In the genomic region with DNA sequence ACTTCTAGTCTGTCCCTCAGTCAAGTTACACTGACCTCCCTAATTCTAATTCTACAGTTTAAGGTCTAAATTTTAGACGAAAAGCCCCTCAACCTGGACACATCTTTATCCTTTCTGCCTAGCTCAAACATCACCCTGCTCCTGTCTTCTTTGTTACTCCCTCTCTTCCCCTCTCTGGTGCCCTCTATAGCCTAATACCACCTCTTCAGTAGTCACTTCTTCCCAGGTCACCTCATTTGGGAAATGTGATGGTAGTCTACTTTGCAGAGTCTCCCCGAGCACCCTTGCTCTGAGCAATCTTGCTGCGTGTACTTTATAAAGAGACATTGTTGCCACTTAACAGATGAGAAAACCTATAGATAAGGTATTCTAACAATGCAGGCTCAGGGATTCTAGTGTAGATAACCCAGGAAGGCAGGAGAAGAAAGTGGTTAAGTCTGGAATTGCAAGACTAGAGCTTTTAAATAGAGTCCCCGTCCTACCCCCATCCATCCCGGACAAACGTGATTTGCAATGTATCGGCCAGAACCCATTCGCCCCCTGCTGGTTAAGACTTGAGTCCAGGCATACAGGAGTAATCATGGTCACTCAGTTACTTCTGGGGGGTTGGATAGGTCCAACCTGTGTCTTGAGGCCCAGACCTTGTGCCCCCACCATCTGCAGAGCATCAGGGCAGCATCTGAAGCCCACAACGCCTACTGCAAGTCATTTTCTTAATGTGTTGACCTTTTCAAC, we compare ENCODE assay signal across 9 mouse cellular contexts. TPM values are rescaled to one million over a fixed set of nuclear protein-coding genes. Genes with fewer than 3 reads are reported as not detected.
DNase-seq lines count a peak whose midpoint lies in the region; ATAC-seq and TF ChIP-seq lines count a peak whose summit lies in the region.
"Had no signal": no experiment of that assay in that cellular context is flagged by ENCODE, and none has a peak within 500 bp of the region (broad histone marks: within the 10 kb centered on the region; RNA-seq: fewer than 3 reads in every experiment).

No protein-coding gene starts in this region.

- no peak overlapping the region for H3K4me3 ChIP-seq in thymus, adult 2 months (ENCODE audit: control insufficient read depth, insufficient read depth, low read length)
- H3K4me3 ChIP-seq in liver, embryonic 16.5 days (ENCODE audit: low read depth, low read length) = no peak overlapping the region

- TF ChIP-seq POLR2A in thymus, adult 2 months (IDR thresholded peaks at IDR 0.05; ENCODE audit: control insufficient read depth, extremely low read depth, insufficient read depth, low read length, poor library complexity) = no peak

- H3K36me3 ChIP-seq in thymus, adult 2 months (ENCODE audit: control insufficient read depth, insufficient read depth, low read length) = no peaks in the 10 kb centered on the region
- H3K36me3 ChIP-seq in liver, embryonic 16.5 days (ENCODE audit: control insufficient read depth, insufficient read depth) = no peaks in the 10 kb centered on the region

- 40% methylated on average over 9 of the region's 9 CpGs for WGBS in thymus, adult 2 months
- WGBS in liver, embryonic 16.5 days (ENCODE audit: insufficient replicate concordance) = 20% methylated on average over 9 of the region's 9 CpGs

- no peak overlapping the region for H3K27ac ChIP-seq in thymus, adult 2 months (ENCODE audit: control insufficient read depth, insufficient read depth, low read length)
- H3K27ac ChIP-seq in liver, embryonic 16.5 days (ENCODE audit: low read length) = no peak overlapping the region

- DNase-seq in cerebellum, adult 18-20 months = peak; percentile 56 to 57
- DNase-seq in thymus, adult 2 months = peak; percentile 48
- DNase-seq in thymus, adult 18-20 months = no peak
- peak; percentile 83 for DNase-seq in gastrocnemius, adult 18-20 months (ENCODE audit: low spot score)
- peak; percentile 81 for DNase-seq in induced T-regulatory cell, adult 2 months (ENCODE audit: low read depth)
- DNase-seq in right cerebral cortex, postnatal 10 days (ENCODE audit: low spot score in 2 of 2) = peak; percentile 62 to 78

- ATAC-seq in cerebellum, adult (ENCODE audit: insufficient number of reproducible peaks, low FRiP score, low TSS enrichment) = no peak
- ATAC-seq in liver, embryonic 16.5 days (ENCODE audit: low read depth) = peak; percentile 35; the same call in 1 of the 2 replicates

- peak; percentile 33; the same call in 1 of the 2 replicates for TF ChIP-seq CTCF in thymus, adult 2 months (IDR thresholded peaks at IDR 0.05; ENCODE audit: borderline replicate concordance, control insufficient read depth, extremely low read depth, insufficient read depth, low read length, poor library complexity)

- no peaks in the 10 kb centered on the region for H3K27me3 ChIP-seq in thymus, adult 2 months (ENCODE audit: control insufficient read depth, insufficient read depth, low read length)
- H3K27me3 ChIP-seq in liver, embryonic 16.5 days (ENCODE audit: control insufficient read depth, insufficient read depth, low read depth, low read length) = no peaks in the 10 kb centered on the region

- peaks cover 18% of the 10 kb centered on the region for H3K4me1 ChIP-seq in thymus, adult 2 months (replicated peaks; ENCODE audit: control insufficient read depth, insufficient read depth, low read length)
- peaks cover 14% of the 10 kb centered on the region for H3K4me1 ChIP-seq in liver, embryonic 16.5 days (ENCODE audit: control insufficient read depth, low read depth, low read length)

- no peaks in the 10 kb centered on the region for H3K9me3 ChIP-seq in liver, embryonic 16.5 days (replicated peaks; ENCODE audit: control insufficient read depth, low read length)

- no peak overlapping the region for H3K4me2 ChIP-seq in liver, embryonic 16.5 days (ENCODE audit: low read depth, low read length)

- H3K9ac ChIP-seq in liver, embryonic 16.5 days (ENCODE audit: low read depth, low read length) = no peak overlapping the region

RNA-seq across cellular contexts. Expression of a gene that starts 1.1 kb away (rescaled TPM):
- 0.15 TPM in 1 of 2 replicates, not detected in the other for polyA plus RNA-seq in thymus, adult 2 months (2012; rRNA removed)
- not detected for total RNA-seq in gastrocnemius, adult 18-20 months (2021)
- polyA plus RNA-seq in liver, embryonic 16.5 days (2015; fragmentation: Nextera tagmentation; extraction: Ambion mirVana) = not detected in 2 replicates
- polyA plus RNA-seq: large intestine, adult 2 months had no signal

RNA-seq across cellular contexts. Expression of a gene that starts 22.5 kb away (rescaled TPM):
- polyA plus RNA-seq in thymus, adult 2 months (2012; rRNA removed) = 43.6 and 45.7 TPM in 2 replicates
- 10 to 100 TPM; 16.8 to 19.6 TPM for total RNA-seq in gastrocnemius, adult 18-20 months (2021)
- polyA plus RNA-seq in liver, embryonic 16.5 days (2015; fragmentation: Nextera tagmentation; extraction: Ambion mirVana) = 25.1 and 26.1 TPM in 2 replicates

RNA-seq across cellular contexts. Expression of a gene that starts 30.9 kb away (rescaled TPM):
- 76.9 and 87.4 TPM in 2 replicates for polyA plus RNA-seq in thymus, adult 2 months (2012; rRNA removed)
- total RNA-seq in gastrocnemius, adult 18-20 months (2021) = 10 to 100 TPM; 31.9 to 33.4 TPM
- polyA plus RNA-seq in liver, embryonic 16.5 days (2015; fragmentation: Nextera tagmentation; extraction: Ambion mirVana) = 8.3 and 8.4 TPM in 2 replicates

RNA-seq across cellular contexts. Expression of a gene that starts 56.1 kb away (rescaled TPM):
- polyA plus RNA-seq in thymus, adult 2 months (2012; rRNA removed) = 65.1 and 73.9 TPM in 2 replicates
- total RNA-seq in gastrocnemius, adult 18-20 months (2021) = 10 to 100 TPM; 13.1 to 17.1 TPM
- 14.4 and 15.3 TPM in 2 replicates for polyA plus RNA-seq in liver, embryonic 16.5 days (2015; fragmentation: Nextera tagmentation; extraction: Ambion mirVana)

Comparison
In these comparisons a context has a peak if more than half of its experiments do, and no peak if none do; other contexts are left out.
1. DNase-seq: peak in cerebellum, adult 18-20 months (2 of 2), thymus, adult 2 months (single experiment), gastrocnemius, adult 18-20 months (single experiment), induced T-regulatory cell, adult 2 months (single experiment) and right cerebral cortex, postnatal 10 days (2 of 2); none in thymus, adult 18-20 months (0 of 2).